Mouse (Mus musculus) heart, postnatal 0 days (tissue): ENCODE results near the gene Rab40b. TPM values are rescaled to one million over a fixed set of nuclear protein-coding genes. Genes with fewer than 3 reads are reported as not detected.
"Not testable (repeated sequence)": the region's sequence is repeated elsewhere in the genome, so short reads cannot be mapped to it uniquely, and the experiment has no call there.

Experiments
- ATAC-seq: fragments of 200-750 bp; cut with Nextera tagmentation; 2 replicates; pipeline ENCODE4 v1.8.0; 2017; ENCODE audit warnings: low read depth, moderate number of reproducible peaks, moderate library complexity; ENCODE audit not compliant: insufficient read depth
- DNase-seq: peaks from one replicate; pipeline ENCODE4 v3.0.0-alpha.2; 2016; ENCODE audit warnings: low spot score
- H3K27ac ChIP-seq: fragments of 300-500 bp; sonication (generic); 2 replicates; pipeline ENCODE4 v1.5.1; 2014; ENCODE audit warnings: low read depth, mild to moderate bottlenecking
- H3K27me3 ChIP-seq: fragments of 300-500 bp; sonication (generic); 2 replicates; pipeline ENCODE4 v1.6.1; 2014; ENCODE audit warnings: low read length, mixed read lengths; ENCODE audit not compliant: control insufficient read depth, insufficient read depth
- H3K36me3 ChIP-seq: fragments of 300-500 bp; sonication (generic); replicated peaks from 2 replicates; pipeline ENCODE4 v1.6.1; 2014; ENCODE audit warnings: low read length, mixed read lengths; ENCODE audit not compliant: control insufficient read depth, insufficient read depth
- H3K4me1 ChIP-seq: fragments of 300-500 bp; sonication (generic); 2 replicates; pipeline ENCODE4 v1.6.1; 2014; ENCODE audit warnings: antibody characterized with exemption; ENCODE audit not compliant: control insufficient read depth, insufficient read depth
- H3K4me2 ChIP-seq: fragments of 300-500 bp; sonication (generic); 2 replicates; pipeline ENCODE4 v1.6.1; 2014; ENCODE audit warnings: low read depth, mild to moderate bottlenecking, low read length, moderate library complexity
- H3K4me3 ChIP-seq: fragments of 300-500 bp; sonication (generic); 2 replicates; pipeline ENCODE4 v1.5.1; 2014; ENCODE audit warnings: low read depth, low read length
- H3K9ac ChIP-seq: fragments of 300-500 bp; sonication (generic); replicated peaks from 2 replicates; pipeline ENCODE4 v1.6.1; 2014; ENCODE audit warnings: low read depth, low read length, mixed read lengths
- H3K9me3 ChIP-seq: fragments of 300-500 bp; sonication (generic); replicated peaks from 2 replicates; pipeline ENCODE4 v1.6.1; 2016; ENCODE audit warnings: low read length; ENCODE audit not compliant: control insufficient read depth
- CTCF ChIP-seq: IDR thresholded peaks from 2 replicates; pipeline ENCODE4 v1.5.1; 2016; ENCODE audit warnings: antibody characterized with exemption, control low read depth, low read depth
- EP300 ChIP-seq: IDR thresholded peaks from 2 replicates; pipeline ENCODE4 v1.6.1; 2016; ENCODE audit warnings: antibody characterized with exemption, low read depth
- WGBS: fragments of 180-500 bp; shearing (Covaris S2); extraction: QIAGEN DNeasy Blood & Tissue Kit; methylation state at CpG from one replicate; pipeline ENCODE4 v1.1.7; 2014; 5-methylcytosine and 5-hydroxymethylcytosine counted together
- microRNA-seq: library from miRNA; unstranded; fragments of <30 nt; microRNA quantifications from one replicate; pipeline ENCODE4, GENCODE M21; 2016
- polyA plus RNA-seq: library from polyadenylated mRNA; unstranded; fragments of >200 nt; fragmentation: Nextera tagmentation; extraction: Ambion mirVana; gene quantifications from 2 replicates; pipeline ENCODE4 v1.2.1, GENCODE M21; 2015
- total RNA-seq: library from RNA; depleted of rRNA; stranded (reverse); fragments of >200 nt; gene quantifications from 2 replicates; pipeline ENCODE4 v1.2.3, GENCODE M21; 2014; ENCODE audit warnings: low replicate concordance; rRNA removed

The Rab40b gene
- total and polyA plus RNA-seq, 2 experiments from 2014 or later = 3.1 to 5.2 TPM

GRCm38 (mm10) chr11:121328206-121328605 lies 59.8 kb downstream of the Rab40b start:
- DNase-seq (no peak), ATAC-seq (no peak)
- no peaks in the 10 kb centered on the region for H3K9me3 ChIP-seq
- no peak for TF ChIP-seq EP300
- no peak for TF ChIP-seq CTCF
- no peaks in the 10 kb centered on the region for H3K27me3 ChIP-seq
- peaks cover 45% of the 10 kb centered on the region for H3K36me3 ChIP-seq
- H3K4me3 ChIP-seq = no peak overlapping the region
- H3K9ac ChIP-seq = no peak overlapping the region
- no peak overlapping the region for H3K4me2 ChIP-seq
- H3K27ac ChIP-seq = no peak overlapping the region
- no peaks in the 10 kb centered on the region for H3K4me1 ChIP-seq
- WGBS = 96% methylated on average over 9 of the region's 9 CpGs

GRCm38 (mm10) chr11:121326681-121327080 lies 61.4 kb downstream of the Rab40b start:
- WGBS = 97% methylated on average over 5 of the region's 5 CpGs
- no peak for ATAC-seq
- H3K36me3 ChIP-seq = peaks cover 40% of the 10 kb centered on the region

GRCm38 (mm10) chr11:121326034-121326433 lies 62.0 kb downstream of the Rab40b start:
- 79% methylated on average over 1 of the region's 1 CpGs for WGBS
- no peak for ATAC-seq

More at GRCm38 (mm10) chr11:121326681-121327080, 61.4 kb downstream of the Rab40b start:
- H3K4me3 ChIP-seq = no peak overlapping the region
- no peak for TF ChIP-seq CTCF
- no peak for TF ChIP-seq EP300
- no peak for DNase-seq
- H3K27ac ChIP-seq = no peak overlapping the region
- H3K9ac ChIP-seq = no peak overlapping the region
- H3K4me1 ChIP-seq = no peaks in the 10 kb centered on the region
- H3K4me2 ChIP-seq = no peak overlapping the region
- H3K27me3 ChIP-seq = no peaks in the 10 kb centered on the region
- no peaks in the 10 kb centered on the region for H3K9me3 ChIP-seq

GRCm38 (mm10) chr11:121307712-121308111 lies 80.3 kb downstream of the Rab40b start:
- not testable (repeated sequence) for H3K4me1 ChIP-seq, ATAC-seq, H3K27me3 ChIP-seq, H3K4me3 ChIP-seq, H3K27ac ChIP-seq, DNase-seq, H3K9ac ChIP-seq, H3K4me2 ChIP-seq
- 88% methylated on average over 6 of the region's 6 CpGs for WGBS
- peaks cover 10% of the 10 kb centered on the region for H3K9me3 ChIP-seq
- H3K36me3 ChIP-seq = peaks cover 63% of the 10 kb centered on the region

More at GRCm38 (mm10) chr11:121326034-121326433, 62.0 kb downstream of the Rab40b start:
- no peak overlapping the region for H3K27ac ChIP-seq
- no peak overlapping the region for H3K4me3 ChIP-seq
- TF ChIP-seq CTCF (no peak), EP300 (no peak)
- H3K4me2 ChIP-seq = no peak overlapping the region
- no peak overlapping the region for H3K9ac ChIP-seq
- no peak for DNase-seq
- no peaks in the 10 kb centered on the region for H3K27me3 ChIP-seq
- H3K9me3 ChIP-seq = no peaks in the 10 kb centered on the region
- H3K4me1 ChIP-seq = no peaks in the 10 kb centered on the region
- H3K36me3 ChIP-seq = peaks cover 37% of the 10 kb centered on the region

GRCm38 (mm10) chr11:121306608-121307007 lies 81.4 kb downstream of the Rab40b start:
- no peaks in the 10 kb centered on the region for H3K27me3 ChIP-seq
- no peak overlapping the region for H3K4me2 ChIP-seq
- H3K27ac ChIP-seq = no peak overlapping the region
- H3K4me1 ChIP-seq = no peaks in the 10 kb centered on the region
- peaks cover 10% of the 10 kb centered on the region for H3K9me3 ChIP-seq
- no peak for ATAC-seq
- TF ChIP-seq CTCF (no peak), EP300 (no peak)
- 96% methylated on average over 8 of the region's 8 CpGs for WGBS
- no peak overlapping the region for H3K9ac ChIP-seq
- no peak for DNase-seq
- peaks cover 73% of the 10 kb centered on the region for H3K36me3 ChIP-seq
- no peak overlapping the region for H3K4me3 ChIP-seq

Small RNA genes lying within 50 kb of the gene (microRNA-seq; reads per million reads assigned to microRNA genes)
- not detected for gene Mir7236

Other genes with a start within 250 kb of the Rab40b start
- gene Tex19.1, start 242.1 kb downstream of the Rab40b start, total RNA-seq = not detected in 2 replicates
- gene Tex19.1, start 242.1 kb downstream of the Rab40b start, polyA plus RNA-seq = not detected in 2 replicates
- not detected in 2 replicates for gene Uts2r, start 228.0 kb downstream of the Rab40b start, total RNA-seq
- gene Uts2r, start 228.0 kb downstream of the Rab40b start, polyA plus RNA-seq = not detected in 2 replicates
- gene Hexdc, start 183.8 kb downstream of the Rab40b start, total RNA-seq = 23.8 and 36.6 TPM in 2 replicates
- gene Hexdc, start 183.8 kb downstream of the Rab40b start, polyA plus RNA-seq = 6.4 and 6.5 TPM in 2 replicates
- 8.7 and 10.9 TPM in 2 replicates for gene Ogfod3, start 183.5 kb downstream of the Rab40b start, total RNA-seq
- 26.8 and 27.1 TPM in 2 replicates for gene Ogfod3, start 183.5 kb downstream of the Rab40b start, polyA plus RNA-seq
- 11.3 and 13.0 TPM in 2 replicates for gene Cybc1, start 158.9 kb downstream of the Rab40b start, total RNA-seq
- 12.4 and 13.5 TPM in 2 replicates for gene Cybc1, start 158.9 kb downstream of the Rab40b start, polyA plus RNA-seq
- 159 and 217 TPM in 2 replicates for gene Narf, start 151.0 kb downstream of the Rab40b start, total RNA-seq
- gene Narf, start 151.0 kb downstream of the Rab40b start, polyA plus RNA-seq = 40.0 and 48.2 TPM in 2 replicates
- gene Foxk2, start 128.3 kb downstream of the Rab40b start, total RNA-seq = 23.5 and 25.8 TPM in 2 replicates
- gene Foxk2, start 128.3 kb downstream of the Rab40b start, polyA plus RNA-seq = 3.0 and 3.8 TPM in 2 replicates
- gene Wdr45b, start 33.8 kb downstream of the Rab40b start, total RNA-seq = 76.1 and 81.0 TPM in 2 replicates
- 60.1 and 64.7 TPM in 2 replicates for gene Wdr45b, start 33.8 kb downstream of the Rab40b start, polyA plus RNA-seq
- 7.0 and 12.4 TPM in 2 replicates for gene Fn3krp, start 33.1 kb upstream of the Rab40b start, total RNA-seq
- gene Fn3krp, start 33.1 kb upstream of the Rab40b start, polyA plus RNA-seq = 4.5 and 4.8 TPM in 2 replicates
- 12.5 and 17.5 TPM in 2 replicates for gene Fn3k, start 46.7 kb upstream of the Rab40b start, total RNA-seq
- gene Fn3k, start 46.7 kb upstream of the Rab40b start, polyA plus RNA-seq = 20.5 and 26.7 TPM in 2 replicates
- 29.1 and 37.9 TPM in 2 replicates for gene Tbcd, start 63.7 kb upstream of the Rab40b start, total RNA-seq
- gene Tbcd, start 63.7 kb upstream of the Rab40b start, polyA plus RNA-seq = 14.3 and 16.1 TPM in 2 replicates
- gene Zfp750, start 131.1 kb upstream of the Rab40b start, total RNA-seq = 1.5 TPM in 1 of 2 replicates, not detected in the other
- 0.10 and 0.11 TPM in 2 replicates for gene Zfp750, start 131.1 kb upstream of the Rab40b start, polyA plus RNA-seq